Mouse (Mus musculus) neural tube, embryonic 12.5 days (tissue): ENCODE measurements around the gene Zp2. TPM values are rescaled to one million over a fixed set of nuclear protein-coding genes. Genes with fewer than 3 reads are reported as not detected.

ENCODE experiments used
- ATAC-seq: fragments of 200-750 bp; cut with Nextera tagmentation; 2 replicates; pipeline ENCODE4 v1.8.0; 2017; ENCODE audit warnings: low read depth, mild to moderate bottlenecking, moderate TSS enrichment, moderate library complexity; ENCODE audit not compliant: low FRiP score
- H3K27ac ChIP-seq: fragments of 300-500 bp; sonication (generic); 2 replicates; pipeline ENCODE4 v1.5.1; 2016
- H3K27me3 ChIP-seq: fragments of 300-500 bp; sonication (generic); replicated peaks from 2 replicates; pipeline ENCODE4 v1.6.1; 2016; ENCODE audit warnings: mild to moderate bottlenecking
- H3K36me3 ChIP-seq: fragments of 300-500 bp; sonication (generic); 2 replicates; pipeline ENCODE4 v1.6.1; 2016; ENCODE audit warnings: mild to moderate bottlenecking
- H3K4me1 ChIP-seq: fragments of 300-500 bp; sonication (generic); 2 replicates; pipeline ENCODE4 v1.6.1; 2016
- H3K4me2 ChIP-seq: fragments of 300-500 bp; sonication (generic); replicated peaks from 2 replicates; pipeline ENCODE4 v1.6.1; 2016; ENCODE audit warnings: mild to moderate bottlenecking
- H3K4me3 ChIP-seq: fragments of 300-500 bp; sonication (generic); 2 replicates; pipeline ENCODE4 v1.5.1; 2016
- H3K9ac ChIP-seq: fragments of 300-500 bp; sonication (generic); 2 replicates; pipeline ENCODE4 v1.6.1; 2016; ENCODE audit warnings: mild to moderate bottlenecking
- H3K9me3 ChIP-seq: fragments of 300-500 bp; sonication (generic); 2 replicates; pipeline ENCODE4 v1.6.1; 2016; ENCODE audit warnings: mild to moderate bottlenecking
- WGBS: fragments of 180-500 bp; shearing (Covaris S2); methylation state at CpG from one replicate; pipeline ENCODE4 v1.1.7; 2016; 5-methylcytosine and 5-hydroxymethylcytosine counted together
- polyA plus RNA-seq: library from polyadenylated mRNA; unstranded; fragments of >200 nt; fragmentation: Nextera tagmentation; extraction: Ambion mirVana; gene quantifications from 2 replicates; pipeline ENCODE4 v1.2.1, GENCODE M21; 2016

Zp2 gene
- polyA plus RNA-seq, 1 experiment from 2014 or later = not detected

GRCm38 (mm10) chr7:120097845-120098244 lies 47.2 kb downstream of the Zp2 start:
- no peaks in the 10 kb centered on the region for H3K9me3 ChIP-seq
- 0 out of 2 replicates have a peak, but pooled peaks cover 7% of the 10 kb centered on the region for H3K27me3 ChIP-seq
- H3K4me2 ChIP-seq = no peak overlapping the region
- H3K4me3 ChIP-seq = no peak overlapping the region
- H3K36me3 ChIP-seq = no peaks in the 10 kb centered on the region
- ATAC-seq = peak; percentile 45
- H3K9ac ChIP-seq = no peak overlapping the region
- H3K27ac ChIP-seq = no peak overlapping the region
- WGBS = 5% methylated on average over 7 of the region's 7 CpGs
- peaks cover 9% of the 10 kb centered on the region for H3K4me1 ChIP-seq

DNA sequence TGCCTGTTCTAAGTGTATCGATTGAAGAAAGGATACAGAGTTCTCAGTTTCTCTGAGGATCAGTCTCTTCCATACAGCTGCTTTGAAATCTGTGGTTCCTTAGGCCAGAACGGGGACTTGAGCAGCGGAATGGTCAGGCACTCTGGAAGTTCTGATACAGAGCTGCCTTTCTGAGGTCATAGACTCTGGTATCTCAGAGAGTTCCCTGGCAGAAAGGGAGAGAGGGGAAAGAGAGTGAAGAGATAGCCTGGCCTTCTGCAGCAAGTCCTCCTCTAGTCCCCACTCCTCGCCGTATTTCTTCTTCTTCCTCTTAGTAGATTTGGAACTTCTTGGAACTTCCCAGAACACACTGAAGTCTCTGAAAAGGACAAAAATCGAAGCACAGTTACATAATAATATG lies 49.9 kb downstream of the Zp2 start, which contains the start of gene Dnah3:
TSS of gene Dnah3 (minus strand) at position 101 of the 400 bp plus-strand sequence.
- no peak within 1 kb of the TSS for H3K9ac ChIP-seq
- 90% methylated on average over 6 of the region's 6 CpGs for WGBS
- no peaks in the 10 kb centered on the region for H3K27me3 ChIP-seq
- no peak for ATAC-seq
- H3K4me3 ChIP-seq = no peak within 1 kb of the TSS
- H3K27ac ChIP-seq = no peak within 1 kb of the TSS
- H3K9me3 ChIP-seq = no peaks in the 10 kb centered on the region
- no peak within 1 kb of the TSS for H3K4me2 ChIP-seq
- no peaks in the 10 kb centered on the region for H3K4me1 ChIP-seq
- H3K36me3 ChIP-seq = no peaks in the 10 kb centered on the region

GRCm38 (mm10) chr7:120094216-120094615 lies 50.9 kb downstream of the Zp2 start:
- Histone ChIP-seq H3K4me3 (no peak overlapping the region), H3K4me2 (no peak overlapping the region), H3K4me1 (no peaks in the 10 kb centered on the region), H3K9ac (no peak overlapping the region), H3K27me3 (no peaks in the 10 kb centered on the region), H3K27ac (no peak overlapping the region), H3K9me3 (no peaks in the 10 kb centered on the region), H3K36me3 (no peaks in the 10 kb centered on the region)
- no peak for ATAC-seq
- WGBS = 95% methylated on average over 3 of the region's 3 CpGs

DNA sequence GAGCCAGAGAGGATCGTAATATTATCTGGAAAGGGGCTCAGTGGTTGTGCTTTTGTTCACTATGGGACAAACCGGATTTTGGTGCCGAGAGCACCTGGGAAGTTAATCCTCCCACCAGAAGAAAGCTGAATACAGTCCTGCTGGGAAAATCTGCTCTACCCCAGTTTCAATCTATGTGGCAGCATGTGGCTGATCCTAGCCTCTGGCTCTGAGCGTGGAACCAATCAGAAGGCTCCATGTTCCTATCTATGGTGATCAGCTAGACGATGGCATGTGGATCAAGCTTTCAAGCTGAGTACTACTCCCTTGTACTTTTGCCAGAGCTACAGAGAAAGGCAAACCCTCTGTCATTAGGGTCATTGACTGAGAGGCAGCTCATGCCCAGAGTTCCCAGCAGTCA lies 52.1 kb downstream of the Zp2 start:
- no peak overlapping the region for H3K4me3 ChIP-seq
- no peak overlapping the region for H3K27ac ChIP-seq
- no peak overlapping the region for H3K9ac ChIP-seq
- no peaks in the 10 kb centered on the region for H3K4me1 ChIP-seq
- no peak overlapping the region for H3K4me2 ChIP-seq
- H3K27me3 ChIP-seq = no peaks in the 10 kb centered on the region
- no peaks in the 10 kb centered on the region for H3K36me3 ChIP-seq
- H3K9me3 ChIP-seq = no peaks in the 10 kb centered on the region
- 63% methylated on average over 5 of the region's 5 CpGs for WGBS
- no peak for ATAC-seq

DNA sequence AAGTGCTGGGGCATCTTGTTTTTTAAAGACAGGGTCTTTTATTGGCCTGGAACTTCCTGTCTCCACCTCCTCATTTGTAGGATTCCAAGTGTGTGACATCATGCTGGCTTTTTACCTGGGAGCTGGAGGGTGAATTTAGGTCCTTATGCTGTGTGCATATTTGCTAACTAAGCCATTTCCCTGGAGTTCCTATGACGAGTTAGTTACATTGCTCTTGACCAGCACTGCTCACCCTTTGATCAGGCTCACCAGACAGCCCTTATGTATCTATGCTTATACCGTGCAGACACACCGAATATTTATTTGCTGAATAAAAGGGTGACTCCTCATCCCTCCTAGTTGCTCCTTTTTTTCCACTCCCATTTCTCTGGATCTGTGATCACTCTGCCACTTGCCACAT lies 64.9 kb downstream of the Zp2 start:
- Histone ChIP-seq H3K27me3 (no peaks in the 10 kb centered on the region), H3K4me3 (no peak overlapping the region), H3K36me3 (no peaks in the 10 kb centered on the region), H3K9me3 (no peaks in the 10 kb centered on the region), H3K9ac (no peak overlapping the region), H3K4me2 (no peak overlapping the region), H3K4me1 (no peaks in the 10 kb centered on the region), H3K27ac (no peak overlapping the region)
- 75% methylated on average over 3 of the region's 3 CpGs for WGBS
- no peak for ATAC-seq

Other genes with a start within 250 kb of the Zp2 start
- 12.6 and 14.9 TPM in 2 replicates for gene Lyrm1, start 249.4 kb downstream of the Zp2 start, polyA plus RNA-seq
- 15.5 and 18.8 TPM in 2 replicates for gene Dcun1d3, start 249.0 kb downstream of the Zp2 start, polyA plus RNA-seq
- 0.05 TPM in 1 of 2 replicates, not detected in the other for gene Dnah3, start 50.0 kb downstream of the Zp2 start, polyA plus RNA-seq
- gene Tmem159, start 42.9 kb downstream of the Zp2 start, polyA plus RNA-seq = 19.1 and 20.3 TPM in 2 replicates
- 0.06 TPM in 1 of 2 replicates, not detected in the other for gene Anks4b, start 28.6 kb upstream of the Zp2 start, polyA plus RNA-seq
- 6.1 and 8.8 TPM in 2 replicates for gene Crym, start 56.8 kb upstream of the Zp2 start, polyA plus RNA-seq
- not detected in 2 replicates for gene Abca14, start 58.7 kb upstream of the Zp2 start, polyA plus RNA-seq
- gene Abca15, start 183.4 kb upstream of the Zp2 start, polyA plus RNA-seq = not detected in 2 replicates